Mouse (Mus musculus): ENCODE measurements around the gene Hadha. TPM values are rescaled to one million over a fixed set of nuclear protein-coding genes. Genes with fewer than 3 reads are reported as not detected.

Gene Hadha
- polyA plus RNA-seq, 1 experiment from 2014 or later: 120 TPM

GRCm38 (mm10) chr5:30106756-30107155, 48.2 kb downstream of the Hadha start:
- H3K36me3 ChIP-seq (ENCODE audit: control insufficient read depth, insufficient read depth, low read length): no peaks in the 10 kb centered on the region

GRCm38 (mm10) chr5:30105668-30106300, 49.2 kb downstream of the Hadha start, which contains the start of gene 3110082J24Rik:
Gene 3110082J24Rik (minus strand): TSS chr5:30106086.
- Histone ChIP-seq H3K27me3 (replicated peaks; ENCODE audit: control insufficient read depth, insufficient read depth, low read length) (peaks cover 59% of the 10 kb centered on the region), H3K36me3 (ENCODE audit: control insufficient read depth, insufficient read depth, low read length) (no peaks in the 10 kb centered on the region), H3K4me3 (ENCODE audit: low read depth, low read length) (peak within 1 kb of the TSS; percentile 48), H3K27ac (replicated peaks; ENCODE audit: low read depth, low read length) (no peak within 1 kb of the TSS), H3K4me1 (ENCODE audit: control insufficient read depth, insufficient read depth, low read length) (peaks cover 4% of the 10 kb centered on the region; the same call in 1 of the 2 replicates), H3K4me2 (ENCODE audit: low read depth, low read length) (peak within 1 kb of the TSS; percentile 93), H3K9ac (ENCODE audit: low read depth, low read length) (peak within 1 kb of the TSS; percentile 60), H3K9me3 (ENCODE audit: control insufficient read depth, low read length) (no peaks in the 10 kb centered on the region)
- DNase-seq (ENCODE audit: low spot score): no peak
- WGBS: 1% methylated on average over 22 of the region's 29 CpGs
- ATAC-seq (ENCODE audit: low read depth): no peak

More at GRCm38 (mm10) chr5:30106756-30107155, 48.2 kb downstream of the Hadha start:
- Histone ChIP-seq H3K27me3 (replicated peaks; ENCODE audit: control insufficient read depth, insufficient read depth, low read length) (peaks cover 69% of the 10 kb centered on the region), H3K4me2 (ENCODE audit: low read depth, low read length) (no peak overlapping the region), H3K4me3 (ENCODE audit: low read depth, low read length) (no peak overlapping the region), H3K9ac (ENCODE audit: low read depth, low read length) (no peak overlapping the region), H3K27ac (replicated peaks; ENCODE audit: low read depth, low read length) (no peak overlapping the region), H3K9me3 (ENCODE audit: control insufficient read depth, low read length) (no peaks in the 10 kb centered on the region), H3K4me1 (ENCODE audit: control insufficient read depth, insufficient read depth, low read length) (peaks cover 12% of the 10 kb centered on the region; the same call in 1 of the 2 replicates)
- ATAC-seq (ENCODE audit: low read depth): no peak
- 14% methylated on average over 2 of the region's 2 CpGs for WGBS
- DNase-seq (ENCODE audit: low spot score): no peak

- DNase-seq (ENCODE audit: low spot score) (peak; percentile 65), ATAC-seq (ENCODE audit: low read depth) (peak; percentile 67)
- H3K36me3 ChIP-seq (ENCODE audit: control insufficient read depth, insufficient read depth, low read length): no peaks in the 10 kb centered on the region
- H3K27me3 ChIP-seq (replicated peaks; ENCODE audit: control insufficient read depth, insufficient read depth, low read length): peaks cover 52% of the 10 kb centered on the region
- no peak within 1 kb of the TSS for H3K27ac ChIP-seq (replicated peaks; ENCODE audit: low read depth, low read length)
- 1% methylated on average over 27 of the region's 65 CpGs for WGBS
- H3K4me1 ChIP-seq (ENCODE audit: control insufficient read depth, insufficient read depth, low read length): no peaks in the 10 kb centered on the region
- H3K4me2 ChIP-seq (ENCODE audit: low read depth, low read length): peak within 1 kb of the TSS; percentile 93
- H3K9me3 ChIP-seq (ENCODE audit: control insufficient read depth, low read length): no peaks in the 10 kb centered on the region
- H3K9ac ChIP-seq (ENCODE audit: low read depth, low read length): peak within 1 kb of the TSS; percentile 60
- peak within 1 kb of the TSS; percentile 48 for H3K4me3 ChIP-seq (ENCODE audit: low read depth, low read length)
These were observed 49.9 kb downstream of the Hadha start, which contains the start of gene Garem2 for GRCm38 (mm10) chr5:30104841-30105667. Gene Garem2 (plus strand): TSS chr5:30105161.

- peak overlapping the region; percentile 93 for H3K4me2 ChIP-seq (ENCODE audit: low read depth, low read length)
- peaks cover 48% of the 10 kb centered on the region for H3K27me3 ChIP-seq (replicated peaks; ENCODE audit: control insufficient read depth, insufficient read depth, low read length)
- H3K4me3 ChIP-seq (ENCODE audit: low read depth, low read length): peak overlapping the region; percentile 48
- no peaks in the 10 kb centered on the region for H3K4me1 ChIP-seq (ENCODE audit: control insufficient read depth, insufficient read depth, low read length)
- DNase-seq (ENCODE audit: low spot score) (peak; percentile 58), ATAC-seq (ENCODE audit: low read depth) (0 out of 2 replicates have a peak, but pooled peaks have one; percentile 23)
- H3K9me3 ChIP-seq (ENCODE audit: control insufficient read depth, low read length): no peaks in the 10 kb centered on the region
- 1% methylated on average over 11 of the region's 12 CpGs for WGBS
- no peak overlapping the region for H3K9ac ChIP-seq (ENCODE audit: low read depth, low read length)
- no peak overlapping the region for H3K27ac ChIP-seq (replicated peaks; ENCODE audit: low read depth, low read length)
- H3K36me3 ChIP-seq (ENCODE audit: control insufficient read depth, insufficient read depth, low read length): no peaks in the 10 kb centered on the region
These were observed 50.6 kb downstream of the Hadha start for GRCm38 (mm10) chr5:30104339-30104738.

GRCm38 (mm10) chr5:30103340-30103739, 51.6 kb downstream of the Hadha start:
- no peak for ATAC-seq (ENCODE audit: low read depth)
- H3K4me2 ChIP-seq (ENCODE audit: low read depth, low read length): no peak overlapping the region
- no peaks in the 10 kb centered on the region for H3K36me3 ChIP-seq (ENCODE audit: control insufficient read depth, insufficient read depth, low read length)
- WGBS: 78% methylated on average over 3 of the region's 3 CpGs
- no peak overlapping the region for H3K9ac ChIP-seq (ENCODE audit: low read depth, low read length)
- no peak overlapping the region for H3K27ac ChIP-seq (replicated peaks; ENCODE audit: low read depth, low read length)
- H3K9me3 ChIP-seq (ENCODE audit: control insufficient read depth, low read length): no peaks in the 10 kb centered on the region
- H3K4me3 ChIP-seq (ENCODE audit: low read depth, low read length): no peak overlapping the region
- H3K27me3 ChIP-seq (replicated peaks; ENCODE audit: control insufficient read depth, insufficient read depth, low read length): peaks cover 48% of the 10 kb centered on the region
- H3K4me1 ChIP-seq (ENCODE audit: control insufficient read depth, insufficient read depth, low read length): no peaks in the 10 kb centered on the region
- no peak for DNase-seq (ENCODE audit: low spot score)

- ATAC-seq (ENCODE audit: low read depth) (no peak), DNase-seq (ENCODE audit: low spot score) (no peak)
- Histone ChIP-seq H3K27me3 (replicated peaks; ENCODE audit: control insufficient read depth, insufficient read depth, low read length) (peaks cover 4% of the 10 kb centered on the region), H3K9me3 (ENCODE audit: control insufficient read depth, low read length) (no peaks in the 10 kb centered on the region), H3K9ac (ENCODE audit: low read depth, low read length) (no peak overlapping the region), H3K27ac (replicated peaks; ENCODE audit: low read depth, low read length) (no peak overlapping the region), H3K4me3 (ENCODE audit: low read depth, low read length) (no peak overlapping the region), H3K4me1 (ENCODE audit: control insufficient read depth, insufficient read depth, low read length) (no peaks in the 10 kb centered on the region), H3K4me2 (ENCODE audit: low read depth, low read length) (no peak overlapping the region), H3K36me3 (ENCODE audit: control insufficient read depth, insufficient read depth, low read length) (no peaks in the 10 kb centered on the region)
- WGBS: 100% methylated on average over 1 of the region's 1 CpGs
These were observed 56.7 kb downstream of the Hadha start for GRCm38 (mm10) chr5:30098260-30098659.

GRCm38 (mm10) chr5:30095731-30096130, 59.2 kb downstream of the Hadha start:
- DNase-seq (ENCODE audit: low spot score) (no peak), ATAC-seq (ENCODE audit: low read depth) (no peak)
- Histone ChIP-seq H3K36me3 (ENCODE audit: control insufficient read depth, insufficient read depth, low read length) (no peaks in the 10 kb centered on the region), H3K4me3 (ENCODE audit: low read depth, low read length) (no peak overlapping the region), H3K4me1 (ENCODE audit: control insufficient read depth, insufficient read depth, low read length) (no peaks in the 10 kb centered on the region), H3K27ac (replicated peaks; ENCODE audit: low read depth, low read length) (no peak overlapping the region), H3K9me3 (ENCODE audit: control insufficient read depth, low read length) (no peaks in the 10 kb centered on the region), H3K27me3 (replicated peaks; ENCODE audit: control insufficient read depth, insufficient read depth, low read length) (no peaks in the 10 kb centered on the region), H3K4me2 (ENCODE audit: low read depth, low read length) (no peak overlapping the region), H3K9ac (ENCODE audit: low read depth, low read length) (no peak overlapping the region)
- 60% methylated on average over 6 of the region's 6 CpGs for WGBS

GRCm38 (mm10) chr5:30094399-30094798, 60.6 kb downstream of the Hadha start:
- no peak overlapping the region for H3K27ac ChIP-seq (replicated peaks; ENCODE audit: low read depth, low read length)
- no peaks in the 10 kb centered on the region for H3K9me3 ChIP-seq (ENCODE audit: control insufficient read depth, low read length)
- no peaks in the 10 kb centered on the region for H3K4me1 ChIP-seq (ENCODE audit: control insufficient read depth, insufficient read depth, low read length)
- ATAC-seq (ENCODE audit: low read depth) (no peak), DNase-seq (ENCODE audit: low spot score) (no peak)
- no peaks in the 10 kb centered on the region for H3K36me3 ChIP-seq (ENCODE audit: control insufficient read depth, insufficient read depth, low read length)
- 55% methylated on average over 2 of the region's 2 CpGs for WGBS
- no peaks in the 10 kb centered on the region for H3K27me3 ChIP-seq (replicated peaks; ENCODE audit: control insufficient read depth, insufficient read depth, low read length)
- no peak overlapping the region for H3K9ac ChIP-seq (ENCODE audit: low read depth, low read length)
- no peak overlapping the region for H3K4me3 ChIP-seq (ENCODE audit: low read depth, low read length)
- H3K4me2 ChIP-seq (ENCODE audit: low read depth, low read length): no peak overlapping the region
